Mouse (Mus musculus) T-helper 2 cell (primary cell): Measurements from ENCODE around the gene Osbpl9.

Source experiments
- in situ Hi-C: fragments of 300-600 bp; cut with MboI, MseI; formaldehyde crosslinking; loops from one replicate; pipeline ENCODE4 v1.15.1; 2025; ENCODE audit warnings: high pct_unique_total_duplicates

The Osbpl9 gene

GRCm38 (mm10) chr4:109201582-109202424, at the start of gene Osbpl9:
Gene Osbpl9, minus strand, starts transcription at chr4:109202272.
- in situ Hi-C loops, result no loop called here

GRCm38 (mm10) chr4:109251605-109252004, 49.5 kb upstream of the Osbpl9 start:
- in situ Hi-C loops, result no loop called here

GRCm38 (mm10) chr4:109245016-109245620, 43.0 kb upstream of the Osbpl9 start:
- in situ Hi-C loops, result no loop called here

- in situ Hi-C loops, result no loop called here
Measured at GRCm38 (mm10) chr4:109244506-109244905, 42.4 kb upstream of the Osbpl9 start.

GRCm38 (mm10) chr4:109241934-109242333, 39.9 kb upstream of the Osbpl9 start:
- in situ Hi-C loops, result no loop called here

GRCm38 (mm10) chr4:109241221-109241620, 39.1 kb upstream of the Osbpl9 start:
- in situ Hi-C loops, result no loop called here

- in situ Hi-C loops, result no loop called here
Measured at GRCm38 (mm10) chr4:109238428-109239268, 36.6 kb upstream of the Osbpl9 start.

- in situ Hi-C loops, result no loop called here
Measured at GRCm38 (mm10) chr4:109236186-109236879, 34.3 kb upstream of the Osbpl9 start.

GRCm38 (mm10) chr4:109234806-109235350, 32.8 kb upstream of the Osbpl9 start:
- in situ Hi-C loops, result no loop called here

GRCm38 (mm10) chr4:109234185-109234584, 32.1 kb upstream of the Osbpl9 start, which contains the start of gene Calr4:
Gene Calr4, plus strand, starts transcription at chr4:109234485.
- in situ Hi-C loops, result no loop called here

GRCm38 (mm10) chr4:109229766-109230279, 27.8 kb upstream of the Osbpl9 start:
- in situ Hi-C loops, result no loop called here

GRCm38 (mm10) chr4:109226071-109226470, 24.0 kb upstream of the Osbpl9 start:
- in situ Hi-C loops, result no loop called here

GRCm38 (mm10) chr4:109225606-109226005, 23.5 kb upstream of the Osbpl9 start:
- in situ Hi-C loops, result no loop called here

GRCm38 (mm10) chr4:109224762-109225552, 22.9 kb upstream of the Osbpl9 start:
- in situ Hi-C loops, result no loop called here

- in situ Hi-C loops, result no loop called here
Measured at GRCm38 (mm10) chr4:109222001-109222400, 19.9 kb upstream of the Osbpl9 start.

GRCm38 (mm10) chr4:109220441-109220940, 18.4 kb upstream of the Osbpl9 start:
- in situ Hi-C loops, result no loop called here

- in situ Hi-C loops, result no loop called here
Measured at GRCm38 (mm10) chr4:109218008-109218407, 15.9 kb upstream of the Osbpl9 start.

GRCm38 (mm10) chr4:109213986-109214385, 11.9 kb upstream of the Osbpl9 start:
- in situ Hi-C loops, result no loop called here

GRCm38 (mm10) chr4:109210881-109211280, 8.8 kb upstream of the Osbpl9 start:
- in situ Hi-C loops, result no loop called here

- in situ Hi-C loops, result no loop called here
Measured at GRCm38 (mm10) chr4:109210253-109210652, 8.2 kb upstream of the Osbpl9 start.
